Comparison of ENCODE assay signal across 15 mouse cellular contexts in the genomic region with DNA sequence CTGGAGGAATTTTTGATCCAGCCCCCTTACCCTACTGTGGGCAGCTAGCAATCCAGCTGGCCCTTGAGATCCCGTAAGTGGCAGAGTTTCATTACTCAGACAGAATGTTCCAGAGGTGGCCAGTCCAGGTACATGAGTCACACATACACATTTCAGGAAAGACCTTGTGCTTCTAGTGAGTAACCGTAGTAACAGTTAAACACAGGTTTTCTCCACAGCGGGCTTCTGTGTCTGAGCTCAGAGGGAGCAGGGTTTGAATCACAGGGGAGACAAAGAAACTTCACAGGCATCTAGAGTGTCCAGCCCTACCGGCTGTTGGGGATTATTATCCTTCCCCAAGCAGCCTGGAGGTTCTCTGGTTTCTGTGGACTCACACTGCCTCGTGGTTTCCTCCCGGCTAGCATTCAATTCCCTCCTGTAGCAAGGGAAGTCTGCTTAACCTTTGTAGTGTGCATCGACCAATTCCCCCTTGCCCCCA. TPM values are rescaled to one million over a fixed set of nuclear protein-coding genes. Genes with fewer than 3 reads are reported as not detected.
DNase-seq lines count a peak whose midpoint lies in the region; ATAC-seq and TF ChIP-seq lines count a peak whose summit lies in the region.
"Had no signal": no experiment of that assay in that cellular context is flagged by ENCODE, and none has a peak within 500 bp of the region (broad histone marks: within the 10 kb centered on the region; RNA-seq: fewer than 3 reads in every experiment).

No protein-coding gene starts in this region.

- H3K4me1 ChIP-seq in embryonic fibroblast, embryonic 13.5 days (ENCODE audit: control insufficient read depth, insufficient read depth, low read length) = peaks cover 26% of the 10 kb centered on the region
- H3K4me1 ChIP-seq in lung, embryonic 15.5 days = peaks cover 38% of the 10 kb centered on the region

- H3K4me3 ChIP-seq in embryonic fibroblast, embryonic 13.5 days (ENCODE audit: insufficient read depth, low read length) = no peak overlapping the region
- H3K4me3 ChIP-seq in lung, embryonic 15.5 days = no peak overlapping the region
- H3K4me3 ChIP-seq: kidney, embryonic 15.5 days had no signal

- peak; percentile 46; the same call in 1 of the 2 replicates for ATAC-seq in lung, embryonic 15.5 days (ENCODE audit: borderline replicate concordance, extremely low read depth, low FRiP score, low TSS enrichment)
- ATAC-seq: liver, postnatal 0 days had no signal

- H3K36me3 ChIP-seq in lung, embryonic 15.5 days = no peaks in the 10 kb centered on the region
- H3K36me3 ChIP-seq: kidney, embryonic 15.5 days had no signal

- no peak for TF ChIP-seq CTCF in embryonic fibroblast, embryonic 13.5 days (IDR thresholded peaks at IDR 0.05; ENCODE audit: borderline replicate concordance, insufficient read depth, low read length)

- no peaks in the 10 kb centered on the region for H3K27me3 ChIP-seq in lung, embryonic 15.5 days
- H3K27me3 ChIP-seq: kidney, embryonic 15.5 days had no signal

- WGBS in lung, embryonic 15.5 days = 35% methylated on average over 7 of the region's 7 CpGs

- no peak overlapping the region for H3K4me2 ChIP-seq in lung, embryonic 15.5 days
- H3K4me2 ChIP-seq: kidney, embryonic 15.5 days had no signal

- peak; percentile 11 for DNase-seq in embryo, embryonic 11 days
- DNase-seq in embryo, embryonic 9.5 days (ENCODE audit: extremely low spot score) = no peak
- peak; percentile 32 for DNase-seq in 3134 (ENCODE audit: extremely low read depth, insufficient read length, low spot score)
- no peak for DNase-seq in kidney, adult 8-10 months
- DNase-seq in right cerebral cortex, postnatal 14 days = no peak
- no peak for DNase-seq in gastrocnemius, postnatal 4 days (ENCODE audit: low spot score in 2 of 2)
- DNase-seq: B cell, adult 2 months; layer of hippocampus, postnatal 36 days; liver, postnatal 0 days had no signal

- H3K9ac ChIP-seq in lung, embryonic 15.5 days = no peak overlapping the region
- H3K9ac ChIP-seq: kidney, embryonic 15.5 days; liver, postnatal 0 days had no signal

- no peak for TF ChIP-seq POLR2A in embryonic fibroblast, embryonic 13.5 days (IDR thresholded peaks at IDR 0.05; ENCODE audit: low read depth, low read length)

- H3K9me3 ChIP-seq in lung, embryonic 15.5 days = no peaks in the 10 kb centered on the region
- H3K9me3 ChIP-seq: kidney, embryonic 15.5 days had no signal

- H3K27ac ChIP-seq in embryonic fibroblast, embryonic 13.5 days (ENCODE audit: insufficient read depth, low read length) = peak overlapping the region; percentile 51
- peak overlapping the region; percentile 79 for H3K27ac ChIP-seq in lung, embryonic 15.5 days
- H3K27ac ChIP-seq: kidney, embryonic 15.5 days had no signal

RNA-seq across cellular contexts. Expression of a gene that starts 10.7 kb away (rescaled TPM):
- polyA plus RNA-seq in embryonic fibroblast, embryonic 13.5 days (2011; ENCODE audit: insufficient read length, low read depth, missing spikeins) = 476 and 628 TPM in 2 replicates
- 287 and 298 TPM in 2 replicates for polyA plus RNA-seq in lung, embryonic 15.5 days (2015; fragmentation: Nextera tagmentation; extraction: Ambion mirVana)
- 100 to 1,000 TPM; 657 to 733 TPM for total RNA-seq in gastrocnemius, postnatal 4 days (2021)
- total RNA-seq: MEL had no signal

RNA-seq across cellular contexts. Expression of a gene that starts 58.7 kb away (rescaled TPM):
- polyA plus RNA-seq in embryonic fibroblast, embryonic 13.5 days (2011; ENCODE audit: insufficient read length, low read depth, missing spikeins) = not detected in 2 replicates
- polyA plus RNA-seq in lung, embryonic 15.5 days (2015; fragmentation: Nextera tagmentation; extraction: Ambion mirVana) = 0.59 TPM in 1 of 2 replicates, not detected in the other
- under 1 TPM in 1 of 2 experiments, not detected in 1; 0.41 TPM for total RNA-seq in gastrocnemius, postnatal 4 days (2021)
- total RNA-seq: common myeloid progenitor, adult 5-6 weeks; layer of hippocampus, postnatal 36 days; MEL had no signal
- polyA plus RNA-seq: hindbrain, embryonic 11.5 days had no signal

Comparison
In these comparisons a context has a peak if more than half of its experiments do, and no peak if none do; other contexts are left out.
1. DNase-seq: peak in embryo, embryonic 11 days (single experiment) and 3134 (single experiment); none in embryo, embryonic 9.5 days (single experiment), kidney, adult 8-10 months (0 of 2), right cerebral cortex, postnatal 14 days (single experiment) and gastrocnemius, postnatal 4 days (0 of 2).